Mouse (Mus musculus): ENCODE results near the gene Hmbs.
A peak's percentile ranks its signal among the peaks of the same experiment; 100 is the strongest.
"Not testable (repeated sequence)": the region's sequence is repeated elsewhere in the genome, so short reads cannot be mapped to it uniquely, and the experiment has no call there.

The Hmbs gene

DNA sequence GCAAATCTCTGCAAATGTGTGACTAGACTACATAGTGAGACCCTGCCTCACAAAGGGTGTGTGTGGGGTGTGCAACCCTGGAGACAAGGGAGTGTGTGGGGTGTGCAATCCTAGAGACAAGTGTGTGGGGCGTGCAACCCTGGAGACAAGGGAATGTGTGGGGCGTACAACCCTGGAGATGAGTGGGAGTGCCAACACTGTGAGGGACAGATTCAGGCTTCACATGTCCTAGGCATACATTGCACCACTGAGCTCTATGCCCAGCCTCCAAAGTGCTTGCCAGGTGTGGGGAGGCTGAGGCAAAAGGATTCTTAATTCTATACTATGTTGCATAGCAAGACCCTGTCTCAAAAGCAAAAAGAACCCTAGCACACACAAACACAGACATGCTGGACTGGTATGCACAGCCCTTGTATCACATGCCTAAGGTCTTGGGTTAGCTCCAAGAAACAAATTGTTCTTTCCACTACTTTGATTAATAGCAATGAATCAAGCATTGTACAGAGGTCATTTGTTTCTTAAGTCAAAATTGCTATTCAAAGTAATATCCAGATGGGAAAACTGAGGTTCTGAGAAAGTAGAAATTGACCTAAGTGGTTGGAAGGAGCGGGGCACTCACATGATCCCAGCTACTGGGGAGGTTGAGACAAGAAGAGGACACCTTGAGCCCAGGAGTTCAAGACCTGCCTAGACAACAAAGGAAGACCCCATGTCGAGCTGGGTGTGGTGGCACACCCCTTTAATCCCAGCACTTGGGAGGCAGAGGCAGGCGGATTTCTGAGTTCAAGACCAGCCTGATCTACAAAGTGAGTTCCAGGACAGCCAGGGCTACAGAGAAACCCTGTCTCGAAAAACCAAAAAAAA is 1.8 kb upstream of the Hmbs start:
- DNase-seq (ENCODE audit: low spot score in 2 of 2): no peak

DNA sequence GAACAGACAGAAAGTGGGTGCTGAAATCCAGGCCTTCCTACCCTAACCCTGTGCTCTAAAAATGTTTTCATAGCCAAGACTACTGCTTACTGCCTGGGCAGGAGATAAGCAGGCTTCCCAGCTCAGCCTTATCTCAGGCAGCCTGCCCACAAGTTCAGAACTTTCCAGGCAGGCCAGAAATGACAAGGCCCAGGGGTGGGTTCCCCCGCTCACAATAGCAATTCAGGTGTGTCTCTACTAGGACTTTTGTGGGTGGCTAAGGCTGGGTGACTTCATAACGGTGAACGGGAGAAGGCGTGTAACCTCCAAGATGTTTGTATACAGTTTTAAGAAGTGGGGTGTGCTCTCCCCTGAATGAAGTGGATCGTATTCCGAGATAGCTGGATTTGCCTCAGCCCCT is 738 bp downstream of the Hmbs start:
- DNase-seq (ENCODE audit: low spot score in 2 of 2): no peak

DNA sequence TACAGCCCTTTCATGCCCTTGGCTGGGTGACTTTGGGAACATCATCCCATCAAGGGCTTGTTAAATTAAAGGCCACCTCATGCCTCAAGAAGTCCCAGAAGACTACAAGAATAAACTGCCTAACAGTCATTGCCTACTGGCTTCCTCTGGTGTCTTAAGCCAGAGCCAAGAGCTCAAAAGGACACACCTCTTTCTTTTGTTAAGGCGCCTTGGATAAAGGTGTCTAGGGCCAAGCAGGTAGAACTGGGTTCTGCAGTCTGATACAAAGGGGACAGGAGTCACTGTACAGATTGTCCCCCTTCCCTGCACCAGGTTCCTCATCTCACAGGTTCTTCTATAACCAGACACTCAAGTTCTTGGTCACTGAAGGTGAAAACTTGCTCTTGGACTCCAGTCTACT is 1.4 kb downstream of the Hmbs start:
- DNase-seq (ENCODE audit: low spot score in 2 of 2): no peak

DNA sequence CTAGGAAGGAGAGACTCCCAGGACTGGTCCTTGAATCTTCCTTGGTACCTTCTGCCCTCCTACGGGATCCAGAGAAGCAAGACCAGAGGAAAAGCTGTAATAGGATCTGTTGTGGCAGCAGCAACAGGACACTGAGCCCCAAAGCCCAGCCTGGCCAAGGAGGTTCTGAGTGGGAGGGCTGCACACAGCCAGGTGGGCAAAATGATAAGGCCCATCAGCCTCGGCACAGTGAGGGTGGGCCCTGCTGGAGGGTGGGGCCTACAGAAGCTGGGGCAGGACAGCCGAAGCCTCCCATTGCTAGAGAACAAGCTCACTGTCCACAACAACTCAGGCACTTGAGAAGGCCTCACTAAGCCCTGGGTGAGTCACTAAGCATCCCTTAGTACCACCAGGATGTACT is 1.9 kb downstream of the Hmbs start:
- DNase-seq (ENCODE audit: low spot score in 2 of 2): no peak

DNA sequence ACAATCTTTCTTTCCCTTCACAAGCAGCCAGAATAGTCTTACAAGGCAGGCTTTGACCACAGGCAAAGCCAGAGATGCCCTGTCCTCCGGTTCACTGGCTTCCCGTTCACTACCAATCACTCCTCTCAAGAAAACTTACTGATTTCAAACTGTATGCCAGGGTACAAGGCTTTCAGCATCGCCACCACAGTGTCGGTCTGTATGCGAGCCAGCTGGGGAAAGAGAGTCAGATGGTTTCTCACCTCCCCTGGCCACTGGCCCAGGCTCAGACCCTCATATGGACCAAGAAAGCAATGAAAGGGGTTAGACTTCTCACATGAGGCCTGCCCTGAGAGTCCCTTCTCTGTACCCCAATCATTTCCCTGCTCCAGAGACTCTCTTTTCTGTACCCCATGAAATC is 2.5 kb downstream of the Hmbs start:
- no peak for DNase-seq (ENCODE audit: low spot score in 2 of 2)

DNA sequence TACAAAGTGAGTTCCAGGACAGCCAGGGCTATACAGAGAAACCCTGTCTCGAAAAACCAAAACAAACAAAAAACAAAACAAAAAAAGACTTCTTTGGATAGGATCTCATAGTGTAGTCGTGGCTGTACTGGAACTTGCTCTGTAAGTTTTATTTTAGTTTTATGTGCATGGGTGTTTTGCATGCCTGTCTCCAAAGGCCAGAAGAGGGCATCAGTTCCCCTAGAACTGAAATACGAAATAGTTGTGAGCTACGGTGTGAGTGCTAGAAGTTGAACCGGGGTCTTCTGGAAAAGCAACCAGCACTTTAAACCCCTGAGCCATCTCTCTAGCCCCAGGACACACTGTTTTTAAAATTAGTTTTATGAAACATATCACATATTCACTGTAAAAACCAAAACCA is 5.5 kb downstream of the Hmbs start:
- DNase-seq (ENCODE audit: low spot score in 2 of 2): no peak

DNA sequence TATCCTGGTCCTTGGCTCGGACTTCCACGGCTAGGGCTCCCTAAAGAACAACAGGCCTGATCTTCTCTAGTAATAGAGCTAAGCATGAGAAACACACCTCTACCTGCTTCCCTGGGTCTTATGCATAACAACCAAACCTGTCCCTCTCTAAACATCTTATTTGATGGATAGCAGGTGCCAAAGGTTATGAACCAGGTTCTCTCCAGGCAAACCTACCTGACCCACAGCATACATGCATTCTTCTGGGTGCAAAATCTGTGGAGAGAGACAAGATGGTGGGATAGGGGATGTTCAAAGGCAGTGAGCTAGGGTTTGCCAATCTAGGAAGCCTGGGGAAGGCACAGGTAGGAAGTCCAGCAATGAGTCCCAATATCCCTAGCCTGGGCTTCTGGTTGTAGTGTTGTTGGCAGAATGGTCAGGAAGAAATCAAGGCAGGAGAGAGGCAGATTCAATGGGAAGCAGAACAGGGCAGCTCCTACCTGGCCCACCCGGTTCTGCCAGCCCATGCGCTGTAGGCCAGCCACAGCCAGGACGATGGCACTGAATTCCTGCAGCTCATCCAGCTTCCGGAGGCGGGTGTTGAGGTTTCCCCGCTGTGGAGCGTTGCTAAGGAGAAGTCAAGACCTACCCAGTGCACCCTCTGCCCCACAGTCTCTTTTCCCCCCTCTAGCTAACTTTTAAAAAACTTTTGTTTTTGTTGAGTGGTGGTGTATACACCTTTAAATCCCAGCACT is 6.4 kb downstream of the Hmbs start:
- DNase-seq (ENCODE audit: low spot score in 2 of 2): no peak

DNA sequence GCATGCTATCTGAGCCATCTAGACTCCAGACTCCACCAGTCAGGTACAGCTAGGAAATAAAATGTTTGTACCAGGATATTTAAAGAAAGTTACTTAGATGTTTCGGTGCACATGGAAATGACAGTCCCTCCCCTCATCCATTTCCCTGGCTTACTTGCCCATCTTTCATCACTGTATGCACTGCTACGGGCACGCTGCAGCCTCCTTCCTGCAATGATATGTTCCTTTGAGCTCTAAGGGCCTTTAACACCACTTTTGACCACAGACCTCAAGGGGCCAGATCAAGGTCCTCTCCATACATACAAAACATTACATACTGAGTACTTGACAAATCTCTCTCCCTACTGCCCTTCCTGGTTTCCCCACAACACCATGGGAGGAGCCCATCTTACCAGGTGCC is 7.1 kb downstream of the Hmbs start:
- no peak for DNase-seq (ENCODE audit: low spot score in 2 of 2)

DNA sequence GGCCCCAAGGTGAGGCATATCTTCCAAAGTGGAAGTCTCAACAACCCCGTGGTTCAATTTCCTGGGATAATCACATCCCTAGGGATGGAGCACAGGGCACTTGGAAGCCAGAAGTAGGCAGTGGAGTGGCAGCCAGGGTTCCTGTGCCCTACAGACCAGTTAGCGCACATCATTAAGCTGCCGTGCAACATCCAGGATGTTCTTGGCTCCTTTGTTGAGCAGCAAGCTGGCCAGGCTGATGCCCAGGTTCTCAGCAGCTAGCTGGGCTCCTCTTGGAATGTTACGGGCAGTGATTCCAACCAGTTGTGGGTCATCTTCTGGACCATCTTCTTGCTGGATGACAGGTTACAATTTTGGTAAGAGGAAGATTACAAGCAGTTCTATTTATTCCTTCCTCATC is 7.5 kb downstream of the Hmbs start:
- not testable (repeated sequence) for DNase-seq (ENCODE audit: low spot score in 2 of 2)

DNA sequence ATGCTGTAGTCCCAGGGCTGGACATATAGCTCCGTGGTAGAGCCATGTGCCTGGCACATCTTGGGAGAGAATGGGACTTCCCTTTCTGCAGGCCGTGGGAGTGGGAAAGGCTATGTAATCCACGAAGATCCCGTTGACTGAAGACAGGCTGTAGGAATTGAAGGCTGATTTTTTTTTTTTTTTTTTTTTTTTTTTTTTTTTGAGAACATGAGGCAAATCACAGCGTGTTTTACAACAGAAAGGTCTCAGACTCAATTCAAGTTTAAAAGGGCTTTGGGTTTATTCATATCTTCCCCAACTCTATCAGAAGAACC is 8.0 kb downstream of the Hmbs start:
- no peak for DNase-seq (ENCODE audit: low spot score in 2 of 2)

DNA sequence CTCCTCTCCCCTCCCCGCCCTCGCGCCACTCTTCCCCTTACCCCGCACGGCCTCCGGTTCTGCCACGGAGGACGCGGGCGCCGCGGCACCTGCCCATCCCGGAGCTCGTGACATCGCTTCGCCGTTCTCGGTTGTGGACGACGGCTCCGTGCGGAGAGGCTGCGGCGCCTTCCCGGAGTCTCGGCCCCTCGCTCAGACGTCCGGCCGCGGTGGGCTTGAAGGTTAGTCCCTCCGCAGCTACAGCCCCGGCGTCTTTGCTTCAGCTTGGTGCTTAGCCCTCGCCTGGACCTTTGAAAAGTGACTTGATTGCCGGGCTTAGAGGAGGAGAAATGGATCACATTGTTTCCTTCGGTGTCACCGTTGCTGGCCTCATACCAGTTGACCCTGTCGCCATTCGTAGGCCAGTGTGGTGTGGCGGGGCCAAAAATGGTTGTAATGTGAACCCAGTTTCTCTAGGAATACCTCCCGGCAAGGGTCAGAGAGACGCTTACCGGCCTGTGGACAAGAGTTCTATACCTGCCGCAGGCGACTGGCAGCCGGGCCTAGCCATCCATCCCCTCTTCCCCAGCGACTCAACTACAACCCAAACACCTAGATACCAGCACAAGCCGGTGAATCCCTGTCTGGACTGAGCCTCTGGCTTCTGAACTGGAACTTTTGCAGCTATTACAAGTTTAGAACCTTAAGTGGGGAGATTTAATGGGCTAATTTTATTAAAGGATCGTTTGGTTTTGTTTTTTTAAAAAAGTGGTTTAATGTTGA is 8.5 kb downstream of the Hmbs start:
- no peak for DNase-seq (ENCODE audit: low spot score in 2 of 2)

DNA sequence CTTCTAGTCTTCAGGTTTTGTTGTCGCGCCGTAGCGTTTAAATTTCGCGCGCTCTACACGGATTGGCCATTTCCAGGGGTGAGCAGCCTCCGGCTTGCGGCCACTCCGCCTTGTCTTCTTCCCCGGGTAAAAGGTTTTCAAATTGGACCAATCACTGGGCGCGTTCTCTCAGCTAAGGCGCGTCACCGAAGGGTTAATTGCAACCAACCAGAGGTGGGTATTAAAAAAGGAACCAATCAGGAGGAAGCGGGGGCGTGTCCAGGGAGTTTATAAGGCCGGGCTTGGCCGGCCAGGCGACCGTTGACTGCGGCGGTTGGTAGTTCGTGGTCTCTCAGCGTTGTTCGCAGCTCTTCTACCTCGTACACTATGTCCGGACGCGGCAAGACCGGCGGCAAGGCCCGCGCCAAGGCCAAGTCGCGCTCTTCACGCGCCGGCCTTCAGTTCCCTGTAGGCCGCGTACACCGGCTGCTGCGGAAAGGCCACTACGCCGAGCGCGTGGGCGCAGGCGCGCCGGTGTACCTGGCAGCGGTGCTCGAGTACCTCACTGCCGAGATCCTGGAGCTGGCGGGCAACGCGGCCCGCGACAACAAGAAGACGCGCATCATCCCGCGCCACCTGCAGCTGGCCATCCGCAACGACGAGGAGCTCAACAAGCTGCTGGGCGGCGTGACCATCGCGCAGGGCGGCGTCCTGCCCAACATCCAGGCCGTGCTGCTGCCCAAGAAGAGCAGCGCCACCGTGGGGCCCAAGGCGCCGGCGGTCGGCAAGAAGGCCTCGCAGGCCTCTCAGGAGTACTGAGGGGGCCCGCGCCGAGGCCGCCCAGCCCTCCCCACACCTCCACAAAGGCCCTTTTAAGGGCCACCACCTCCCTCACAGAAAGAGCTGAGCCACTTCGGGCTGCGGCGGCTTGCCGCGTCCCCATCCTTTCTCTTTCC is 9.4 kb downstream of the Hmbs start, which contains the start of gene H2afx:
Gene H2afx (plus strand): TSS at position 299 of the 935 bp plus-strand sequence.
- DNase-seq (ENCODE audit: low spot score in 2 of 2): peak; percentile 99

DNA sequence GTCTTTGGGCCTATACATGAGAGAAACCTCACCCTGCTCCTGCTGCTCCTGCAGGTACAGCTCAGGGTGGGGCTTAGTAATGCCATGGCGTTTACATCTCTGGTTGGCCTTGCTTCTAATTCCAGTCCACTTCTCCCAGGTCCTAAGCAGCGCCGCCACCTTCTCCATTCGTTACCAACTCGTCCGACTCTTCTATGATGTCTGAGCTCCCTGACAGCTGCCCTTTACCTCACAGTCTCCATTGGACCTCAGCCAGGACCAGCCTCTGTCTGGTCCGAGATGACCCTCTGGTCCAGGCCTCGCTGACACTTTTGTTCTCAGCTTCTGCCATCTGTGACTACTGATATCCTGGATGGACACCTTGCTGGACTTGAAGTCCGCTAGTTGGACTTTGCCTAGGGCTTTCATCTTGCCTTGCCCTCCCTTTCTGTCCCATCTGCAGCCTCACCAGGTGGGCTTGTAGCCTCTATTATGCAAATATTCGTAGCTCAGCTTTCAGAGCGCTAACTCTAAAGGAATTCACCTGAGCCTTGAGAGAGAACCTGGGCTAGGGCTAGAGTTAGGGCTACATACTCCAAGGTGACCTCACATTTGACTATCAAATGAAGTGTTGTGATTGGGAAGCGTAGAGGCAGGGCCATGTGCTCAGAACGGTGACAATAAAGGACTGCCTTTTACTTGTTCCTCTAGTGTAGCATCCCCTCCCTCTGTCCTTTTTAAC is 10.9 kb downstream of the Hmbs start:
- no peak for DNase-seq (ENCODE audit: low spot score in 2 of 2)

DNA sequence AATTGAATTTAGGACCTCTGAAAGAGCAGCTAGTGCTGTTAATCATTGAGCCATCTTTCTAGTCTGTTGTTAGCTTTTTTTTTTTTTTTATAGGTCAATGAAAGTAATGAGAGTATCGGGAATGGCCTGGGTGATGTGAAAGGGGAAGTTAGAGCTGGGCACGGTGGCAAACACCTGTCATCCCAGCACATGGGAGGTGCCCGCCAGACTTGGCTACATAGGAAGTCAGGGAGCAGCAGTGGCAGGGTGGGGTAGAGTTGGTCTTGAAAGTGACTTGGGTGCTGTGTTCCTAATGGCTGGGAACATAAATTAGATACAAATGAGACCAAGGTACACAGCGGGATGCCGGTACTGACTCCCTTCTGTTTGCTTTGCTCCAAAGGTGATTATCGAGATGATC is 13.3 kb downstream of the Hmbs start:
- no peak for DNase-seq (ENCODE audit: low spot score in 2 of 2)

DNA sequence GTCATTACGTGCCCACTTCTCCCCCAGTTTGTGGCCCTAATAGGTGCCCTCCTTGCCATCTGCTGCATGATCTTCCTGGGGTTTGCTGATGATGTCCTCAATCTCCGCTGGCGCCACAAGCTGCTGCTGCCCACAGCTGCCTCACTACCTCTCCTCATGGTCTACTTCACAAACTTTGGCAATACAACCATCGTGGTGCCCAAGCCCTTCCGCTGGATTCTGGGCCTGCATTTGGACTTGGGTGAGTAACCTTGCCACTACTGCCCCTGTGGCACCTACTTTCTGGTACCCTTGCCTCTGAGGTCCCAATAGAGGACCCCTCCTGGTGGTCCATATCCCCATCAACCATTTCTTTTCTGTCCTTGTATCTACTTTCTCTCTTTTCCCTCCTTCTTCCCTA is 16.1 kb downstream of the Hmbs start:
- no peak for DNase-seq (ENCODE audit: low spot score in 2 of 2)

DNA sequence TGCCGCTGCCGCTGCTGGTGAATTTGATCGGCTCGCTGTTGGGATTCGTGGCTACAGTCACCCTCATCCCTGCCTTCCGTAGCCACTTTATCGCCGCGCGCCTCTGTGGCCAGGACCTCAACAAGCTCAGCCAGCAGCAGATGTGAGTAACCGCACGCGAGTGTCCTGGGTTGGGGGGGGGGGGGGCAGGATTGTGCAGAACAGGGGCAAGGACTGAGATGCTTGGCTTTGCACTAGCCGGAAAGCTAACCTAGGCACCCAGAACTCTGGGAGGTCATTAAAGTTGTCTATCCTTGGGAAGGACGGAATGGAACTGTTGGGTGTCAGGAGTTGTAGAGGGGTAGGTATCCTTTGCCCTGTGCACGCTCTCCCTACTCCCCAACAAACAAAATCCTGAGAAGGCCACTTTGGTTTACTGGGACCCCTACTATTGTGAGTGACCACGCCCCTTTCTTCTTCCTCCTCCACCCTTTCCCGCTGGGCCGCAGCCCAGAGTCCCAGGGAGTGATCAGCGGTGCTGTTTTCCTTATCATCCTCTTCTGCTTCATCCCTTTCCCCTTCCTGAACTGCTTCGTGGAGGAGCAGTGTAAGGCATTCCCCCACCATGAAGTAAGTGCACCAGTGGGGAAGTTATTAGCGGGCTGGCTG is 16.8 kb downstream of the Hmbs start:
- no peak for DNase-seq (ENCODE audit: low spot score in 2 of 2)

DNA sequence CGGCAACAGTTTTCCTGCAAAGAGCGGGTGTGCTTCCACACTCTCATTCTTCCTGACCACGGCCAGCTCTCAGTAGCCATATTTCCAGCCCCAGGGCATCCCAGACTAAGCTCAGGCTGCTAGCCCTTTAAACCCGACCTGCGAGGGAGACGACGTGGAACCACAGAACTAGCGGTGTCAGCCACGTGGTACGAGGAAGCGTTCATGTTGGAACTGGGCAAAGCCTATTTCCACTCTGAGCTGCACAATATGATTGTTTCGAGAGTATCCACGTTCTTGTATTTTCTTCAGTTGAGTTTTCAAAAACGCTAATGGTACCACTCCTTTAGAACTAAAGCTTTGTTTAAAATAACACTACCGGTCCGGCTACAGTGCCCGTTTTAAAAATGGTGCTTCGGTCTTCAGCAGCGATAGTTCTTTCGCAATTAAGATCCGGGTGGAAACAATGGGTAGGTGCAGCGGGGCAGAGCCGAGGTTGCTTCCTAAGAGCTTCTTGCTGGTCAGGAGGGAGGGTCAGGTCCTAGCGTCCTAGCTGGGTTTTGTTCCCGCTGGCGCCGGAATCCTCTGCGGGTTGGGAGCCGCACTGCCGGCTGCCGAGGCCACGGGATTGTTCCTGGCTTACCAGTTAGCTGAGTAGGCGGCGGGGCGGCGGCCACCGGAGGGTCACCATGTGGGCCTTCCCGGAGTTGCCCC is 17.5 kb downstream of the Hmbs start:
- DNase-seq (ENCODE audit: low spot score in 2 of 2): peak; percentile 74 to 76

DNA sequence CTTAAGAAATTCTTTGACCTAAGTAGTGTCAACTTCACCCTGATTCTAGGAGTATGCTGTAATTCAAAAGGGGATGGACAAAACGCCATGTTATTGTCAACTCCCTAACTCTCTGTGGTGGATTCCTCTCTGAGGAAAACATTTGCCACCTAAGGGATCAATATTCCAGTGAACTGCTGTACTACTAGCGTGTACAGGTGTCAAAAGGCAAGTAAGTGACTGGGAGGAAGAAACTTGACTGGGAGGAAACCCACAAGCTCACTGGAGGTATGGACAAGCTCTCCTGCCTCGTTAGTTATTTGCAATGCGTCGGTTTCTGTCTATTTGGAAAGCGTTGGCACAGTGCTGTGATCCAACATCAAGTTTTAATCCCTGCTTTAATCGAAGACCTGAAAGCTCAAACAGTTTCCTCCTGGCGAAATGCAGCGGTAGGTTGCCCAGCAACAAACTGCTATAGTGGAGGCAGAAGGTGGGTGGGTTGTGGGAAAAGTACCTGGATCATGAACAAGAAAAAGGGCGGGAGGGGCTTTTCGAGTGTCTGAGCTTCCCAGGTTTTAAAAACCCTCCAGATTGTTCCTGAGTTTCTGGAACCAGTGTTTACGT is 18.2 kb downstream of the Hmbs start, which contains the start of gene Dpagt1:
Gene Dpagt1 (plus strand): TSS at position 252 of the 603 bp plus-strand sequence.
- DNase-seq (ENCODE audit: low spot score in 2 of 2): peak in 1 of 2 experiments; percentile 64
